Mouse (Mus musculus) E14TG2a.4 (cell line): ENCODE results near the gene Lemd1.
A peak's percentile ranks its signal among the peaks of the same experiment; 100 is the strongest.

Experiments used
- H3K27me3 ChIP-seq: 2 replicates; pipeline ENCODE4 v1.6.1; 2014; ENCODE audit warnings: low read length, control low read depth; ENCODE audit not compliant: insufficient read depth
- H3K36me3 ChIP-seq: 2 replicates; pipeline ENCODE4 v1.6.1; 2014; ENCODE audit warnings: low read length, control low read depth; ENCODE audit not compliant: insufficient read depth
- H3K4me1 ChIP-seq: replicated peaks from 2 replicates; pipeline ENCODE4 v1.6.1; 2014; ENCODE audit warnings: low read depth, low read length, control low read depth
- H3K4me3 ChIP-seq: replicated peaks from 2 replicates; pipeline ENCODE4 v1.5.1; 2014; ENCODE audit warnings: mild to moderate bottlenecking, low read length
- H3K9me3 ChIP-seq: 2 replicates; pipeline ENCODE4 v1.6.1; 2014; ENCODE audit warnings: low read length, control low read depth
- CTCF ChIP-seq: conservative IDR thresholded peaks from 2 replicates; pipeline ENCODE4 v1.5.1; 2014; ENCODE audit warnings: low read length
- NANOG ChIP-seq: IDR thresholded peaks from 2 replicates; pipeline ENCODE4 v1.6.1; 2014; ENCODE audit warnings: borderline replicate concordance, low read length, mixed read lengths
- POU5F1 ChIP-seq: IDR thresholded peaks from 2 replicates; pipeline ENCODE4 v1.6.1; 2014; ENCODE audit warnings: low read length, borderline replicate concordance

Lemd1 gene

GRCm38 (mm10) chr1:132150817-132151601 lies 40.2 kb upstream of the Lemd1 start:
- no peaks in the 10 kb centered on the region for H3K9me3 ChIP-seq
- TF ChIP-seq CTCF (no peak), NANOG (no peak), POU5F1 (no peak)
- peaks cover 29% of the 10 kb centered on the region for H3K27me3 ChIP-seq
- H3K4me3 ChIP-seq = no peak overlapping the region
- peaks cover 47% of the 10 kb centered on the region for H3K4me1 ChIP-seq
- no peaks in the 10 kb centered on the region for H3K36me3 ChIP-seq

GRCm38 (mm10) chr1:132151908-132152307 lies 39.3 kb upstream of the Lemd1 start:
- no peak overlapping the region for H3K4me3 ChIP-seq
- TF ChIP-seq NANOG (no peak), POU5F1 (no peak), CTCF (no peak)
- peaks cover 48% of the 10 kb centered on the region for H3K4me1 ChIP-seq
- no peaks in the 10 kb centered on the region for H3K9me3 ChIP-seq
- peaks cover 25% of the 10 kb centered on the region for H3K27me3 ChIP-seq
- no peaks in the 10 kb centered on the region for H3K36me3 ChIP-seq

DNA sequence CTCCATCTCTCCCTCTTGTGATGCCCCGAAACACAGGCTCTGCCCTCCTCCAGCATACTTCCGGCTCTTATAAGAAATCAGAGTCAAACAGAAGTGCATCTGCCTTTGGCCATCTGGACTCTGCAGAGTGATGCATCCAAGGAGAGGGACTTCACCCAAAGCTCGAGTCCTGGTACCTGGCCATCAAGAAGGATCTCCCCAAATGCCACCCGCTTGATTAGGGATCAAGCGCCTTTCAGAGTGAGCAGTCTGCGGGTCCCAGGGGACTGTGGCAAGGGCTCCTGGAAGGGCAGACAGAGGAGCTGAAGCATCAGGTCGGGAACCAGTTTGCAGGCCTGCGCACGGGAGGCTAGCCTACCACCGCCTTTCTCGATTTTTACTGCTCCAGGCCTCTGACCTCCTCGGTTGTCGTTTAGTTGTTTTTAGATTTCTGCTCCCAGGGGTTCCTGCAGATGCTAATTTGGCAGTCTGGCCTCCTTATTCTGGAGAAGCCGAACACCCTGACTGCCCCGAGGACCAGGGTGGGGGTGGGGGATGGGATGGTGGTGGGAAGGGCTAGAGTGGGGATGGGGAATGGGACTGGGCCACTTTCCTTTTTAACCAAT lies 38.0 kb upstream of the Lemd1 start:
- TF ChIP-seq CTCF (no peak), NANOG (no peak), POU5F1 (no peak)
- H3K9me3 ChIP-seq = no peaks in the 10 kb centered on the region
- peaks cover 22% of the 10 kb centered on the region for H3K27me3 ChIP-seq
- peaks cover 59% of the 10 kb centered on the region for H3K4me1 ChIP-seq
- peak overlapping the region; percentile 45 for H3K4me3 ChIP-seq
- no peaks in the 10 kb centered on the region for H3K36me3 ChIP-seq

GRCm38 (mm10) chr1:132153691-132154090 lies 37.5 kb upstream of the Lemd1 start:
- peak overlapping the region; percentile 45 for H3K4me3 ChIP-seq
- H3K36me3 ChIP-seq = no peaks in the 10 kb centered on the region
- H3K27me3 ChIP-seq = peaks cover 17% of the 10 kb centered on the region
- H3K4me1 ChIP-seq = peaks cover 64% of the 10 kb centered on the region
- TF ChIP-seq POU5F1 = no peak
- no peak for TF ChIP-seq NANOG
- TF ChIP-seq CTCF = no peak
- H3K9me3 ChIP-seq = no peaks in the 10 kb centered on the region

DNA sequence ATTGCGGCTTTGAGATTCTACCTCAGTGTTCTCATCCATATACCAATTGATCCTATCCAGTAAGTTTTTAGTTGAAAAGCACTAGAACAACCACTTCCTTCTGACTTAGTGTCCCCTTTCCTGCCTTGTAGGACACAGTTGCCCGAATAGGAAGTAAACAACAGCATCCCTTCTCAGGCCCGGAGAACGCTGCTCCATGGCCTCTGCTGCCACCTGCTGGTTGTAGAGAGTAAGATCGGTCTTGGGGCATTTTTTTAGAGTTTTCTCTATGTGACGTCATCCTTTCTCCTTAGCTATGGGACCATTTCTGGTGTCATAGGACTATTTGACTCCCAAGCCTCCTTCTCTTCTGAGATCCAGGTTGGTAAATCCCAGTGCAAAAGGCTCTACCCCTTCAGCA lies 35.5 kb upstream of the Lemd1 start:
- H3K9me3 ChIP-seq = no peaks in the 10 kb centered on the region
- H3K4me1 ChIP-seq = peaks cover 78% of the 10 kb centered on the region
- no peak for TF ChIP-seq NANOG
- no peak for TF ChIP-seq POU5F1
- peak; percentile 79 for TF ChIP-seq CTCF
- H3K36me3 ChIP-seq = no peaks in the 10 kb centered on the region
- no peak overlapping the region for H3K4me3 ChIP-seq
- H3K27me3 ChIP-seq = 0 out of 2 replicates have a peak, but pooled peaks cover 6% of the 10 kb centered on the region

DNA sequence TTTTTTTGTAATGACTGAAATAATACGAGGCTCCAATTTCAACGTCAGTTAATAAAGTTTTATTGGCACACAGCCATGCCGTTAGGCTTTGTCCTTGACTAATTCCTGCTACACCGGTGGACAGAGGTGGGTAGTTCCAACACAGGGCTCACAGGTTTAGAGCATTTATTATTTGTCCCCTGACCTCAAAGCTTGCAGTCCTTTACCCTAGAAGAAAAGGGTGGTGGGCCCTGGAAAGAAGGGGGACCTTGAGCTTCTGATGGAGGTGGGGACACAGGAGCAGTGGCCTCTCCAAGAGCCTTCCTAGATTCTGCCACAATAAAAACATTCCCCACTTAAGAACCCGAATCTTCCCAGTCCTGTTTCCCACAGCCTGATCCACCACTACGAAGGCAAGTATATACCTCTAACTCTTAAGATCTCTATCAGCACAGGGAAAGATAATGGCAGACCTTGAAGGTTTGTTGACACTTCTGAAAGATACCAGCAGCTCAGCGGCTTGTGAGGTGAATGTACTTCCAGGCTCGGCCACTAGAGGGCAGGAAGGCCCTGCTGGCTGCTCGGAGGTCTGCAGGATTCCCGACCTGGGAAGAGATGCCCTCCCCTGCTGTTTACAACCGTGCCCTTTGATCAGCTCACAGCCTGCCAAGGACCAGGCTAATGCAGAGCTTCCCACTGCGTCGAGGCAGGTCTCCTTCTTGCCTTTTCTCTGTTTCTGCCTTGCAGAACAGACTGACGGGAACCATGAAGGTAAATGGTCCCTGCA lies 34.0 kb upstream of the Lemd1 start:
- TF ChIP-seq CTCF (peak; percentile 97), POU5F1 (no peak)
- peaks cover 76% of the 10 kb centered on the region for H3K4me1 ChIP-seq

GRCm38 (mm10) chr1:132157808-132158207 lies 33.4 kb upstream of the Lemd1 start:
- Histone ChIP-seq H3K27me3 (no peaks in the 10 kb centered on the region), H3K4me1 (peaks cover 70% of the 10 kb centered on the region), H3K4me3 (peak overlapping the region; percentile 71), H3K9me3 (no peaks in the 10 kb centered on the region), H3K36me3 (no peaks in the 10 kb centered on the region)
- TF ChIP-seq POU5F1 (no peak), CTCF (no peak), NANOG (no peak)

More for the DNA sequence above, 34.0 kb upstream of the Lemd1 start:
- H3K36me3 ChIP-seq = no peaks in the 10 kb centered on the region
- no peaks in the 10 kb centered on the region for H3K9me3 ChIP-seq
- peak overlapping the region; percentile 71 for H3K4me3 ChIP-seq
- no peaks in the 10 kb centered on the region for H3K27me3 ChIP-seq

- TF ChIP-seq NANOG = no peak
- no peak for TF ChIP-seq POU5F1
- TF ChIP-seq CTCF = no peak
- Histone ChIP-seq H3K9me3 (no peaks in the 10 kb centered on the region), H3K4me1 (peaks cover 68% of the 10 kb centered on the region), H3K36me3 (no peaks in the 10 kb centered on the region), H3K27me3 (no peaks in the 10 kb centered on the region), H3K4me3 (peak overlapping the region; percentile 71)
These were observed 32.5 kb upstream of the Lemd1 start for GRCm38 (mm10) chr1:132158741-132159140.
